Mouse (Mus musculus) yolk sac, embryonic 10.5 days (tissue): ENCODE measurements around the gene Sub1.
A peak's percentile ranks its signal among the peaks of the same experiment; 100 is the strongest.

Experiments used
- DNase-seq: peaks from one replicate; pipeline ENCODE4 v3.0.0-alpha.2; 2017; ENCODE audit warnings: low spot score

The Sub1 gene

DNA sequence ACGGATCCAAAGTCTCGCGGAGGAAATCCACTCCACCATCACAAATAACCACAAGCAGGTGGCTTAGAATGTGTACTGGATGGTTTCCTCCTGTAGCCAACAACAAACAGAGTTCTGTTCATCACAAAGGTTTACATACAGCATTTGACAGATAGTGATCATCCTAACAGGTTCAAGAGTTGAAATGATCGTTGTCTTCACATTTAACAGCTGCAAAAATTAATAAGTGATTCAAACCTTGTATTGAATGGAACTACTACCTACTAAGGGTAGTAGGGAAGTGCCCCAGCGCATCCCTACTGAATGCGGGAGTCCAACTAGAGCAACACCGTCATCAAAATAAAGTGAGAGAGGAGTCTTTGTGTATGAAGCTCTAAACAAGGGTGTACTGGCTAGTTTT, at the start of gene Sub1:
Sub1 (minus strand) TSS at position 101 of the 400 bp plus-strand sequence.
- DNase-seq = no peak

DNA sequence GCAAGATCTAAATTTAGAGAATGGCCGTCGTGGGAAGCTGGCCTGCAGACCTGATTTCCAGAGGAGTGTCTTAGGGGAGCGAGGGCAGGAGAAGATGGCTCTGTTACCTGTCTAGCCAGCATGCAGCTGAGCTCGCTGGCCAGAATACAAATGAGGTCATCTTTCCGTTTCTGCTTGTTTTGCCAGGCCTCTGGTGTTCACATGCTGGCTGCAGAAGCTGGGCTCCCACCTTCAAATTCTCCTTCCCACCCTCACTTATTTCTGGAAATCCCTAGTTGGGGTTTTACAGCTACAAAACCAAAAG, 43.6 kb upstream of the Sub1 start:
- DNase-seq = no peak

DNA sequence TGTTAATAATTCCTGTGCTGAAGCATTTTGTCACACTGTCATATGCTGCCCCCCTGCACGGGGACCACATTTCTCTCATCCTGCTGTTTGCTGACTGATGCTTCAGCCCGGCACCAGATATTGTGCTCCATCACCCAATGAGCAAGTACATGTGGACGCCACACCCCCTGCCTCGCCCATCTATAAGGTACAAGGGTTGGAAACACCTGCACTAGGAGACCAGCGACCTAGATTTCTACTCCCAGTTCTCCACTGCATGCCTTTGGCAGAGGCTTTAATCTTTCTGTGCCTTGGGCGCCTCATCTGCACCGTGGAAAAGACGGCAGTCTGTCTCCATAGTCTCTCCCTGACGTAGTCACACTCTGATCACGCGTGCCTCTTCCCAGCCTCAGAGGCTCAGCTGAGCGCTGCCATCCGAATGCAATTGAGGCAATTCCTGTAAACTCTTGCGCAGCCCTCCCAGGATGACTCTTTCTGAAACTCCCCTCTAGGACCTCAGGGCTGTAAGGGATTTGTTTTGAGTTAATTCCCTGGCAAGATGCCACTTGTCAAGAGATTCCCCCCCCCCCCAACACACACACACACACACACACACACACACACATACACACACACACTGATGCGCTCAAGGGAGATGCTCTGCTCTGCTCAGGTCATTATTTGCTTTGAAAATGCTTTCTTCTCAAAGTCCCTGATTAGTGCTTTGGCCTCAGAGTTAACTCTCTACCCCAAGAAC, 43.1 kb upstream of the Sub1 start:
- no peak for DNase-seq

DNA sequence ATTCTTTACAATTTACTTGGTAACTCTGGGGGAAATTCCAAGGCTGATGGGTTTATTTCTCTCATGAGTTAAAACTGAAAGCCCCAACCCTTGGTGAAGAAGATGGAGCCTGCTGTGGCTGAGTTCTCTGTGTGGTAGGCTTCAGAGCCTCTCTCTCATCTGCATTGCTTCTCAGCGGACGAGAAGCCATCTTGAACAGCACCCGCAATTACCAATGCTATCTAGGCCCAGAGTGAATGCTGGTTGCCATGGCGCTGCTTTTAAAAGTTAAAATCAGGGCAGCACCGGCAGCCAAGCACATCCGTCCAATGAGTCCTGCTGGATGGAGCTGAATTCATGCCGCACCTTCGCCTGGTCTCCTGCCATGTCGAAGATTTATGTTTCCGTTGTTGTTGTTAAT, 42.5 kb upstream of the Sub1 start:
- DNase-seq = no peak

DNA sequence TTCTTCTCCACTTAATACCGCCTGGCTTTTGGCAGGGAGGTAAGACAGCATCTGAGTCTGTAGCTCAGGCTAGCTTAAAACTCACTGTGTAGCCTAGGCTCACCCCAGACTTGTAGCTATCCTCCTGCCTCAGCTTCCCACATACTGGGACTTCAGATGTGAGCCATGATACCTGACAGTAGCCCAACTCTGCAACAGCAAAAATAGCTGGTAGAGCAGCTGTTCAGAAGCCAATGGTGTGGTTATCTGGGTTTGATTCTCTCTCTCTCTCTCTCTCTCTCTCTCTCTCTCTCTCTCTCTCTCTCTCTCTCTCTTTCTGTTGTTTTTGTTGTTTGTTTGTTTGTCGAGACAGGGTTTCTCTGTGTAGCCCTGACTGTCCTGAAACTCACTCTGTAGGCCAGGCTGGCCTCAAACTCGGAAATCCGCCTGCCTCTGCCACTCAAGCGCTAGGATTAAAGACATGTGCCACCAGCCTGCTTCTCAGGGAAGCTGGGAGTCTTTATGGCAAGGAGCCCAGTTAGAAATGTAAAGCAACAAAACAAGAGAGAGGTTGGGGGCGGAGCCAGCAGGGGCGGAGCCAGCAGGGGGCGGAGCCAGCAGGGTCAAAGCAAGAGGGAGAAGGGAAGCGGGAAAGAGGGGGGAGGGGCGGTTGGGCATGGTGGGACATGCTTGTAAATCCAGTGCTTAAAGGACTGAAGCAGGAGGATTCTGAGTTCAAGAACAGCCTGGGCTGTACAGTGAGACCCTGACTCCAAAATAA, 41.3 kb upstream of the Sub1 start:
- DNase-seq = peak; percentile 15

DNA sequence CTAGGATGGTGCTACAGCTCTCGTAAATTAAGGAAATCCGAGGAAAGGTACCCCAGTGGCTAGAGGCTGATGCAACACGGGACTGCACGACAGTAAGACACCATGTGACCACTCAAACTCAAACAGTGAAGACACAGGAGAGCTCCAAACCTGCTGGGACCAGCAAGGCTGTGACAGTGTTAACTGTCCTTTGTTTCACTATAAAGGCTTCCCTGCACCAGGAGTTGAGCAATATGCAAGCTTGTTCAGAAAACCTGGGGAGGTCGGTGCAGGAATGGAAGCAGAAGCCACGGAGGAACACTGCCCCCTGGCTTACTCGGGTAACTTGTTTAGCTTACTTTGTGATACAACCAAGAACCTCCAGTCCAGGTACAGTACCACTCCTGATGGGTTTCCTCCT, 40.4 kb upstream of the Sub1 start:
- peak; percentile 10 for DNase-seq

DNA sequence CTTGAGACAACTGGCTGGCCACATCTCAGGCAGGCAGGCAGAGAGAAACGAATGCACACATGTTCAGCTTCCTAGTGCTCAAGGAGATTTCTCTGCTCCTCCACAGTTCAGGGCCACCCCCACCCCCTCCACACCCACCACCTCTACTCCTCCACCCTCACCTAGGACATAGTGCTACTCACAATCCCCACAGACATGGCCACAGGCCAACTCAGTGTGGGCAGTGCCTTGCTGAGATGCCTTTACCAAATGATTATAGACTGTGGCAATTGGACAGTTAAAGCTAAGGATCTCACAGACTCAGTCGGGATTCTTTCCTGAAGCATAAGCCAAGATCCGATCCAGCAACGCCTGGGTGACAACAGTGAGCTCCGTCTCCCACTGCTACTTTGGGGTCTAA, 39.9 kb upstream of the Sub1 start:
- DNase-seq = no peak

DNA sequence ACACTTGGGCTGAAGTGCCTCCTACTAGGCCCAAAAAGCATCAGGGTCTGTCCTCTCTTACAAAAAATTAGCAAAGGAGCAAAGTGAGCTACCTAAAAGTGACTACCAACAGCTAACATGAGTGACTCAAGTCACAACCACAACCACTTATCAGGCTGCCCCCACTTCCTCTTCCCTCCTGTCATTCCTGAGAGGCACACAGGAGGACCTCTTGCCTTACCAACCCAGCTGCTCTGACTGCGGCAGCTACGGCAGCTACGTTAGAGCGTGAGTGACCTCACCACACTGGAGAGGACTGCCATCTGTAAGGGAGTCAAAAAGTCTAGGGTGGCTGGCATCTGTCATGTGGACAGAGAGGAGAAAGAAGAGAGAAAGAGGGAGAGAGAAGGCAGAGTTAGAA, 37.5 kb upstream of the Sub1 start:
- DNase-seq = no peak

DNA sequence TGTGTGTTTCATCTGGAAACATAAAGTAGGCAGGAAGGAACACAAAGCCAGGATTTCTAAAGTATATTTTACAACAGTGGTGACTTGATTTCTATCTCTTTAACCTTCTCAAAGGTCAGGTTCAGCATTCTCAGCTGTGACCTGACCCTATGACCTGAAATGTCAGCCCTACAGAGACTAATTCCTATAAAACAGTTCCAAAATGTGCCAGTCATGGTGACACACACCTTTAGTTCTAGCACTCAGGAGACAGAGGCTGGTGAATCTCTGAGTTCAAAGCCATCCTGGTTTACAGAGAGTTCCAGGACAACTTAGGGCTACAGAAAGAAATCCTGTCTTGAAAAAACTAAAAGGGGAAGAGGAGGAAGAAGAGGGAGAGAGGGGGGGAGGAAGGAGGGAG, 36.4 kb upstream of the Sub1 start:
- DNase-seq = no peak

DNA sequence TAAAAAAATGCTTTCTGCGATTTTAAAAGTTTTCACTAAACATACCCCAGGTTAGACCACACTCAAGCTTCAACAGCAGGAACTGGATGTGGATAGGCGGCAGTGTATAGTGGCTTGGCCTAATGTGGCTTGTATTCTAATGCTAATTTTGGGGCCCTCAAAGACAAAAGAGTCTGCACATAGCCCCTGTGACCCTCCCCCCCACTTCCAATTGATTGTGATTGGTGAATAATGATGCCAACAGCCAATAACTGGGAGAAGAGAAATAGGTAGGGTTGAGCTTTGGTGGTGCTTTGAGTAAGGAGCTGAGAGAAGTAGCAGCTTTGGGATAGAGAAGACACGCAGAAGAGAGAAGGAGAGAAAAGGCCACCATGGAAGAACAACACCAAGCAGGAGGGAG, 35.7 kb upstream of the Sub1 start:
- no peak for DNase-seq

DNA sequence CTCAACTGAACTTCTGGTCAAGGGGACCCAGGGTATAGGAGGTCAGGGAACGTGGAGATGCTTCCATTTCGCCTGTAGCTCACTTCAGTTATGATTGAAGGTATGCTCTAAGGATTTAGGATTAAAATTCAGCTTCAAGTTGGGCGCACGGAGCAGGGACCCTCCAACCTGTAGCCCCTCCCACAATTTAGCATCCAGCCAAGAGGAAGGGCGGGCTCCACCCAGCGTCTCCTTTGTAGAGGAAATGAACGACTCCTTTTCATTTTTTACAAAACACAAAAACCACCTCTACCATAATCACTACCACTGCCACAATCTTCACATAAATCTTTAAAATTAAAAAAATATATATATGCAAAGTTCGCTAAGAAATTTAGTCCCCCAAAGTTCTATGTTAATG, 35.1 kb upstream of the Sub1 start:
- no peak for DNase-seq

DNA sequence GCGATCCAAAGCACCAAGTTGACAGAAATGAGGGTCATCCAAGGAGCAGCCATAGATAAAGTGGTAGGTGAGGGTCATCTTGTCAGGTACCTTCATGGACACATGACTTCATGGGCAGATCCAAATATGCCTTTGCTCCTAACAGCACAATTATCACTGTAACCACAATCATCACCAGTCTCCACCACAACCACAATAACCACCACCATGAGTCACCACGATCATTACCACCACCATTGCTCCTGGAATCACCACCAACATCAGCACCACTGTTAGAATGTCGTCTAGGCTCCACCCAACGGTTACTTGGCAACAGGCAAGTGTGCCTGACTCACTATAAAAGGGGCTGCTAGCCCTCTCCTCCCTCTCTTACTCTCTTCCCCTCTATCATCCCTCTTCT, 33.4 kb upstream of the Sub1 start:
- DNase-seq = no peak

DNA sequence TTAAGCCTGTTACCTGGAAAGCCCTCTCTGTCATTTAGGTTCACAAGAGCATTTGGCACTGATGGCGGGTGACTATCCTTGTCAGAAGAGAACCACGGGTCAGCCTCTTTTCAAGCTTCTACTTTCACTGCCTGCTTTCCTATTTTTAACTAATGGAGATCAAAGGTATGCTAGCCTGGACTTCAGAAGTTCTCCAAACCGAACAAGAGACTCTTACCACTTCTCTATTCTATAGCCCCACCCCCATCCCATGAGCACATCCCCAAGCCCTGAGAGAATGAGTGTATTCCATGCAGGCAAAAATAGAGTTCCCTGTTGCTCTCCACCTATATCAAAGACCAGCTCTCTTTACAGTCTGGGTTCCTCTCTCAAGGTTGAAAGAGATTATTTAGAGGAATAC, 31.0 kb upstream of the Sub1 start:
- DNase-seq = no peak

DNA sequence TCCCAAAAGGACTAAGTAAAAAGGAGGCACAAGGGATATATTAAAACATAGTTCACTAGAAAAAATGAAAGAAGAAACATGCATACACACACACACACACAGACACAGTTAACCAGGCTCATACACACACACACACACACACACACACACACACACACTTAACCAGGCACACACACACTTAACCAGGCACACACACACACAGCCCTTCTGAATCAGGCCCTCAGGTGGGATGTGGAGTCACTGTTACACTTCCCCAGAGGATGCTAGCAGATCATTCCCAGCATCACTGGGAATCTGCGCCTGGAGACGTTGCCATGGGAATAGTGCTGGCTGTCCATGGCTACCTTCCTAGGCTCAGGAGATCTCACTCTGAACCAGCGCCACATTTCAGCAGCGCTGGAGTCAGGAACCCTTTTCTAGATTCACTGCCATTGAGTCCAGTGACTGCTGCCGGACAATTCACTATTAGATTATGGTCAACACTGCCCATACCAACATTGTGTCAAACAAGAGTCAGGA, 30.2 kb upstream of the Sub1 start:
- no peak for DNase-seq

DNA sequence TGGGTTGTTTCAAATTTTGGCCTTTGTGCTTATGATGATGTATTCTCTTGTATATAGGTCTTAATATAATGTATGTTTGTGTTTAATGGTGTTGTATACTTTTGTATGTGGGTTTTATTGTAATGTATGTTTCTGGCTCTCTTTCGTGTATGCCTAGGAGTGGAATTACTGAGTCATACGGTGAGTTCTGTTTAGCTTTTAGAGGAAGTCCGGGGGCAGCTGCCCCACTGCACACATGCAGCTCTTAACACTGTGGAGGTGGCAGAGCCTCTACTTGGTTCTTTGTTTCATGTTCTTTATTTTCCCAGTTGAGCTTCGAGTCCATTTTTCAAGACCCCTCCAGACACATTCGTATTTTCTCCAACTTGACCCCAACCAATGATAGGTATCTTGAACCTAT, 29.2 kb upstream of the Sub1 start:
- no peak for DNase-seq

DNA sequence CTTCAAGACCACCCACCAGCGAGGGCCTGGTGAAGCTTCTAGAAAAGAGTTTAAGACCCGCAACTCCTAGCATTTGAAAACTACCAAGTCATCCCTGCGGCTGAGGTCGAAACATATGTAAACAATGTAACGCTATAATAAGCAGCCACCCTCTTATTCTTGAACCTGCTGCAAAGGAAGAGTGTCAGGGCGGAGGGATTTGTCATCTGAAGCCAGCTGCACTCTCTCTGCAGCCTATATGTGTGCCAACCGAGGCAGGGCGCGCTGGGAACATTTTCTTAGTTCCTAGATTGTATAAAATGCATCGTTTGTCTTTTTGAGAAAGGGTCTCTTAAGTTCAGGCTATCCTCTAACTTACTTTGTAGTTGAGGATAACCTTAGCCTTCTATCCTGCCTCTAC, 28.6 kb upstream of the Sub1 start:
- DNase-seq = no peak

DNA sequence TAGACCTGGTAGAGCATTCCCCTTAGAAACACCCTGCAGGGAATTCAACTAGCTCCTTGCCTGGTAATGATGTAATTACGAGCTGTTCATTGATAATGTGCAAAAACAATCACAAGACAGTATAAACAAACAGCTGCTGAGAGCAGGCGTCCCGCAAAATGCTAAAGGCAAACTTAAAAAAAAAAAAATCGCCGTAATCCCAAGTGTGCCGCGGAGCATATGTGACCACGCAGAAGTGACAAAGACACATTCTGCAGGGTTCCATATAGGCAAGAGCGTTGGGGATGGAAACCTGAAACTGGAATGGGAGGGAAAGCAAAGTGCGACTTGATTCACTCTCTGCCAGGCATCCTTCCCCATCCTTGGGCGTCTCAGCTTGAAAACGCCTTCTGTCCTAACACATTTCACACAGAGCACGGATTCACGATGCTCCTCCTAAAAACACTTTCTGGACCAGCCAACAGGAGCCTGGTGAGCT, 28.0 kb upstream of the Sub1 start:
- no peak for DNase-seq

DNA sequence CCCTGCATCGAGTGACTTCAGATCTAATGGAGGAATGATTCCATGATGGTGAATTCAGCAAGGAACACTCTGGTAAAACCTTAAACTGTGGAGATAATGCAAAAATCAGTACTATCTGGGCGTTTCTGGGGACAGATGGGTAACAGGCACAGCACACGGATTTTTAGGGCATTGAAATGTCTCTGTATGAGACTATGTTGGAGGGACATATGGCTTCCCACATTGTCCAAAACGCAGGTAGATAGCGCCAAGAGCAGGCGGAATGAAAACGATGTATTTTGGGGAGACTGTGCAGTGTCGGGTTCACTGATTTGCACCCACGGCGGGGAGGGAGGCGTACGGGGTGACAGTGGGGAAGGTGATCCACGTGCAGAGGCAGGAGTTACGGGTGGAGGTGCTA, 22.7 kb upstream of the Sub1 start:
- no peak for DNase-seq

DNA sequence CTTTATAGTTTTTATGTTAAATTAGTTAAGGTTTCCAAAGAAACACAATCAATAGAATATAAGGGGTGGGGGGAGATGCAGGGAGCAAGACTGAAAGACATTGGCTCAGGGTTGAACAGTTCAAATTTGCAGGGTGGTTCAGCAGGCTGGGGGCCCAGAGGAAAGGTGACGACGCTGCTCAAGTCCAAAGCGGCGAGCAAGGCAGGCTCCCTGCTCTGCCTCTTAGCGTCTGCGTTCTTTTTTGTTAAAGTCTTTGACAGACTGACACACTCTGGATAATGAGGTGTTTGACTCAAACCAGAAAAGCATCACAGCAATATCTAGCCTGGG, 21.6 kb upstream of the Sub1 start:
- DNase-seq = no peak

DNA sequence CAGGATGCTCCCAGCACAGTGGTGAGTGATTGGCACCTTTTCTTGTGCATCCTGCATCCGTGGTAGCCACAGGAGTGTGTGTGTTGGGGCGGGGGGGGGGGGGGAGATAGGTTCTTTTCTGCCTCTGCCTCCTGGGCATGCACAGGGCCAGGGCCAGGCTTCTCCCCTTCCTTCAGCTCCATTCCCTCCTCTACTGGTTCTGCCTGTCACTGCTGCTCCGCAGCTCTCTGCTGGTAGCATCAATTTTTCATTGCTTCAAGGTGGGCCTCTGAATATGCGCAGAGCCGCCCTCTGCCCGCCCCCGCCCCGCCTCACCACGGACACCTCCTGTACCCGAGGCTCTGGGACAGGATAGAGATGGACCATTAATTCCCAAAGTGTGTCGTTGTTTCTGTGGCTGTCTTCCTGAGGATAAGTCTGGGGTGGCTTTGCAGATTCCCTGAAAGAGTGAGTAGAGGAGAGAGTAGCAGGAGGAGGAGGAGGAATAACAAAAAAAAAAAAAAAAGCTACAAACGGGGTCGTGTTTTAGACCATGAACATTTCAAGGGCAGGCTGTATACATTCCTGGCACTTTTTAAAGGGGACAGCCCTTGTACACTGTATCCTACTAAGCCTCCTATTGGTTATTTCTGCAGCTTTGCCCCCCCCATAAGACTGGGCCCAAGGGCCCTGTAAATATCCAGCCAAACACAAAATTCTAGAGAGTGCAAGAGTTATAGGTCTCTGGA, 21.1 kb upstream of the Sub1 start:
- no peak for DNase-seq

DNA sequence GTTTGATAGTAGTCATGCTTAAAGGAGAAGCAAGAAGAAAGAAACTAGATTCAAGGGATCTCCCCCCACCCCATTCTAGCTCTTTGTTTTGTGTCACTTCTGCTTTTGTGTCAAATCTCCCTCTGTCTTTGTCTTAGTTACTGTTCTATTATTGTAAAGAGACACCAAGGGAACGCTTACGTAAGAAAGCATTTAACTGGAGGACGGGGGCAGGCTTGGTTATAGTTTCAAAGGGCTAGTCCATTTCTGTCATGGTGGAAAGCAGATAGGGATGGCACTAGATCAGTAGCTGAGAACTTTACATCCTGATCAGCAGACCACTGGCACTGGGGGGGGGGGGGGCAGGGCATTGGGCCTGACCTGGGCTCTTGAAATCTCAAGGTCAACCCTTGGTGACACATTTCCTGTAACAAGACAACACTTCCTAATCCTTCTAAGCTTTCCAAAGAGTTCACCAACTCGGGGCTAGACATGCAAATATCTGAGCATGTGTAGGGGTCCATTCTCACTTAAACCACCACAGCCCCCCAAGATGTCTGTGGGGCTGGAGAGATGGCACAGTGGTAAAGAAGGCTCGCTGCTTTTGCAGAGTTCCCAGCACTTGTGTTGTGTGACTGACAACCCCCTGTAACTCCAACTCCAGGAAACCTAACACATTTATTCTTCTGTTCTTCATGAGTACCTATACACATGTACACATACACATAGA, 17.6 kb upstream of the Sub1 start:
- DNase-seq = no peak

DNA sequence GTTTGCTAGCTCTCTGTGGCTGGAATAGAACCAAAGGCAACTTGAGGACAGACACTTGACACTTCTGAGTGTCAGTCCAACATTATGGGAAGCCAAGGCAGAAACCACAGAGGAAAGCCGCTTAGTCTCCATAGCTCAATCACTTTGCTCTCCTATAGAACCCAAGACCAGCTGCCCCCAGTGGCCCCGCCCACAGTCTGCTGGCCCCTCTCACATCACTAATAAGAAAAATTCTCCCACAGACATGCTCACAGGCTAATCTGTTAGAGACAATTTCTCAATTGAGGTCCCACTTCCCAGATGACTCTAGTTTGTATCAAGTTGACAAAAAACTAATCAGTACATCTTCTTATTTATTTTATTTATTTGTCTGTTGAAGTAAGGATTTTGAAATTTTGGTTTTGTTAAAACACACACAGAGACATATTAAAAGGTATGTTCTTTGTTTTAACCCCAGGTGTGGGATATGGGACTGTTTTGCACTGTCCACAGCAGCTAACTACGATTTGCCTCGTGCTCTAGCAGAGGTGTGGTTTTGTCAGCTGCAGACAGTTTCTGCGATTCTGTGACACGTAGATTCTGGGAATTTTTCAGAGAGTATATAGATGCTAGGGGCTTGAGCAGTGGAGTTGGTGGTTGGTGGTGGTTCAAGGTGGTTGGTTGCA, 16.9 kb upstream of the Sub1 start:
- no peak for DNase-seq
